Mouse (Mus musculus) embryonic stem cell, embryonic (primary cell): ENCODE measurements at regions not wholly inside any gene's neighbourhood (a gene's known extent, or its start where the extent isn't known, plus 50 kb on each side); places are given as distances from the start of the nearest gene placed in this dataset.

Source experiments
- CTCF ChIA-PET, 4 experiments: fragments of 300-600 bp in 2 of 4; fragments of 350-600 bp in 2 of 4; sonication (Branson Sonifier 250); formaldehyde crosslinking; loops; one replicate each; lab custom pipeline; 2022; ENCODE audit warnings: inconsistent platforms in 2 of 4; lab: Charles Lee
- POLR2A ChIA-PET, 4 experiments: fragments of 300-600 bp in 2 of 4; fragments of 350-600 bp in 2 of 4; sonication (Branson Sonifier 250); formaldehyde crosslinking; loops; one replicate each; lab custom pipeline; 2022; ENCODE audit warnings: antibody characterized with exemption in 4 of 4, inconsistent platforms in 1 of 4; lab: Charles Lee

DNA sequence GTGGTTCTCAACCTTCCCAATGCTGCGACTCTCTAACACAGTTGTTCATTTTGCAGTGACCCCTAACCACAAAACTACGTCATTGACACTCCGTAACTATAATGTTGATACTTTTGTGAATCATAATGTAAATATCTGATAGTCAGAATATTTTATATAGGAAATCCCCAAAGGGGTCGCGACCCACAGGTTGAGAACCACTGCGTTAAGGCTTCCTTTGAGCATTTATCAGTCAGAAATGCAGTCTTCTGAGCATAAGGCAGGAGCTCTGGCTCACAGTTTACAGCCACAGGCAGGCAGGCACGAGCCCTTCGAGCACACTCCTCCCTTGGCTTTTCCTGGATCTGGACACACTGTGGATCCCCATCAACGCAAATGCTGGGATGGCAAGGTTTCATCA is 57.0 kb downstream of the Nxnl2 start:
- ChIA-PET CTCF (no interaction called here), POLR2A (no interaction called here)

DNA sequence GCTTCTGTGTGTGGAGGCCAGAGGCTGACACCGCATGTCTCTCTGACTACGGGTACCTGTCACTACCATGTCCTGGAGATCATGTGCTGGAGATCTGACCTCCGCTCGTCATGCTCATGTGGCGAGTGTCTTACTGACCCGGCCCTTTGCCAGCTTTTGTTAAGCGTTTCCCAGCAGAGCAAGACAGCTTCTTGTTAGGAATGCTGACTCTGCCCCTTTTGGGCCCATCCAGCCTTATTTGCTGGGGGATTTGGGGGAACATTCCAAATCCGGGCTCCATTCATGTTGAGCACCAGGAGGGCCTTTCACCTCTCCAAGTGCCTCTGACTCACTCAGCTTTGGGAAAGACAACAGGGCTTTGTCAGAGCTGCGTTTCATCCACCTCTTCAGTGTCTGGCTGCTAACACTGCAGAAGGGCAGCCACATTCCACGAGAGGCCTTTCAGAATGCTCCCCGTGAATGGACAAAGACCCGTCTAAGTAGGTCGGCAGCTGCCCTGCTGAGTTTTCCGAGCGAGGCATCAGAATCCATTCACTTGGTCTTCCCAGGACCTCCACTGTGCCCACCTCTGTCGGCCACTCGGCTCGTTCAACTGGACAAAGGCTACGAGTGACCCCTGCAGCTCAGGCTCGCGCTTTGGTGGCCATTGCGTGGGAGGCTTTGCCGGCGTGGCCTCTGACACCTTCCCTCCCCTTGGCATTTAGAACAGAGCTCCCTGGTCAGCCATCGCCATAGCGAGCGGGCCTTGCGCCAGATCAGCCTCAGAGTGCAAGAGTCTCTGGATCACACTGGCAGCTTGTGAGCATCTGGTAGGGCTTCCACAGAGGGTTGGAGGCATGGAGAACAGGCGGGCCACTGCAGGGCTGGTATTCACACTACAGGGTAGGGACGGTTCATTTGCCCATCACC is 58.3 kb downstream of the Nxnl2 start:
- CTCF ChIA-PET = interaction anchor here in 1 of 4 experiments (0.7 kb wide), 1 partner anchor 1137 kb away, joined by 3 read pairs; no protein-coding TSS in a partner anchor
- POLR2A ChIA-PET = interaction anchor here in 1 of 4 experiments (0.6 kb wide), 1 partner anchor 377 kb away, joined by 3 read pairs; no protein-coding TSS in a partner anchor

- CTCF ChIA-PET = no interaction called here
- POLR2A ChIA-PET = no interaction called here
Observed at GRCm38 (mm10) chr13:51229862-51230261, 59.0 kb downstream of the Nxnl2 start.

GRCm38 (mm10) chr13:51231586-51231985 is 60.8 kb downstream of the Nxnl2 start:
- ChIA-PET POLR2A (interaction anchor here in 2 of 4 experiments (0.7 kb wide), 2 partner anchors 43 to 179 kb away, joined by 4 to 5 read pairs; no protein-coding TSS in a partner anchor), CTCF (no interaction called here)

- POLR2A ChIA-PET = interaction anchor here in 1 of 4 experiments (0.6 kb wide), 1 partner anchor 191 kb away, joined by 4 read pairs; no protein-coding TSS in a partner anchor
Observed at GRCm38 (mm10) chr13:51247378-51247777, 76.6 kb downstream of the Nxnl2 start.

GRCm38 (mm10) chr13:51253371-51253770 is 82.5 kb downstream of the Nxnl2 start:
- POLR2A ChIA-PET = no interaction called here
- CTCF ChIA-PET = no interaction called here

More at GRCm38 (mm10) chr13:51247378-51247777, 76.6 kb downstream of the Nxnl2 start:
- CTCF ChIA-PET = no interaction called here

- CTCF ChIA-PET = interaction anchor here in 1 of 4 experiments (0.7 kb wide), 1 partner anchor 873 kb away, joined by 3 read pairs; no protein-coding TSS in a partner anchor
- POLR2A ChIA-PET = no interaction called here
Observed at GRCm38 (mm10) chr13:51255688-51256087, 84.9 kb downstream of the Nxnl2 start.

GRCm38 (mm10) chr13:51258752-51259721 is 88.2 kb downstream of the Nxnl2 start:
- ChIA-PET POLR2A (no interaction called here), CTCF (no interaction called here)

DNA sequence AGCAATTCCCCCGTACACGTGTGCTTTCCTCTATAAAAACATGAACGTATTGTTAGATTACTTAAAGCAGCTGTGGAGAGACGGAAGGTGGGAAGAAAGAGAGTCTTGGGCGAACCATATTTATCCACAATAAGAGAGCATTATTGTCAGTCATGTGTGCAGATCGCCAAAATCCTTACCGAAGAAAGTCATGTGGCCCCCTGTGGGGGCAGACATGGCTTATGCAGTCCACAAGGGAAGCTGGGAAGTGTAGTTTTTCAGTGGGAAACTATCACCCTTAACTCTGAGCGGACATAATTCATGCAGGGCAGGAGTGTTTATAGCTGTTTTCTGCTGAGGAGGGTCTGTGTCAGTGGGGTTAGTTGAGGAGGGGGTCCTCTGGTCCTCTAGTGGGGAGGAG is 90.8 kb downstream of the Nxnl2 start:
- ChIA-PET CTCF (no interaction called here), POLR2A (interaction anchor here in 1 of 4 experiments (0.9 kb wide), 2 partner anchors 13 to 50 kb away, joined by 3 to 4 read pairs; no protein-coding TSS in a partner anchor)

DNA sequence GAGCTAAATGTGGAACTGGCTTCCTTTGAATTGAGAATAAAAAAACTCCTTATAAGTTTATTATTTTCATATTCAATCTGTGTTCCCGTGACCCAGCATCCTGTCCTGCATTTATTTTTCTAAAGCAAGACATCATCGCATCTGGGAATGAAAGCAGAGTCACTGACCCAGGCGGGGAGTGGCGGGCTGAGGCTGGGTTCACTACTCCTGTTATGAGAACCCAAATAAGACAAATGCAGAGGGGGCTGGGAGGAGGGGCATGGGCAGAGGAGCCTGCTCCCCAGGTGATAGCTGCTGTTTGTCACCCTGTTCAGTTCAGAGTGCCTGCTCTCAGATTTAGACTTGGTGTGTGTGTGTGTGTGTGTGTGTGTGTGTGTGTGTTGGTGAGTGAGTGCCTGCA is 102.0 kb downstream of the Nxnl2 start:
- ChIA-PET CTCF (interaction anchor here in 1 of 4 experiments (0.7 kb wide), 1 partner anchor 555 kb away, joined by 3 read pairs; no protein-coding TSS in a partner anchor), POLR2A (interaction anchor here in 1 of 4 experiments (0.7 kb wide), 1 partner anchor 1724 kb away, joined by 3 read pairs; no protein-coding TSS in a partner anchor)

GRCm38 (mm10) chr13:51274639-51275038 is 103.8 kb downstream of the Nxnl2 start:
- CTCF ChIA-PET = interaction anchor here in 1 of 4 experiments (1.2 kb wide), 1 partner anchor 17 kb away, joined by 3 read pairs; no protein-coding TSS in a partner anchor
- POLR2A ChIA-PET = interaction anchor here in 2 of 4 experiments (0.7 to 1.5 kb wide), 2 partner anchors 13 to 1669 kb away, joined by 4 to 5 read pairs; no protein-coding TSS in a partner anchor

DNA sequence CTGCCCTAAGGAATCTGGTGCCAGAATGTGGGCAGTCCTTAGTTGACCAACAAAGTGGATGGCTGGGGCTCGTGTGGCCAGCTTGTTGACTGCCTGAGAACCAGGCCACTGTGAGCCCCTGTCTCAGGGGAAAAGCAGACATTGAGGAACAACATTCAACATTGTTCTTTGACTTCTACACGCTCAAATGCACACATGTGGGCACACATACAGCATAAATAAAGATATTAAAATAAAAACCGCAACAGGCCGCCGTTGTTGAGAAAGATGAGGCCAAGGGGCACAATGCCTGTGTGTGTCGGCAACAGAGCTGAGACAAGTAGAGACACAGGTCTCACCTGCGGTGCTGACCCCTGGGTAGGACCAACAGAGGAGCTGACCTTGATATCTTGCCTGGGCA is 105.8 kb downstream of the Nxnl2 start:
- ChIA-PET POLR2A (no interaction called here), CTCF (no interaction called here)

- CTCF ChIA-PET = no interaction called here
- POLR2A ChIA-PET = no interaction called here
Observed at GRCm38 (mm10) chr13:51277515-51277914, 106.7 kb downstream of the Nxnl2 start.

DNA sequence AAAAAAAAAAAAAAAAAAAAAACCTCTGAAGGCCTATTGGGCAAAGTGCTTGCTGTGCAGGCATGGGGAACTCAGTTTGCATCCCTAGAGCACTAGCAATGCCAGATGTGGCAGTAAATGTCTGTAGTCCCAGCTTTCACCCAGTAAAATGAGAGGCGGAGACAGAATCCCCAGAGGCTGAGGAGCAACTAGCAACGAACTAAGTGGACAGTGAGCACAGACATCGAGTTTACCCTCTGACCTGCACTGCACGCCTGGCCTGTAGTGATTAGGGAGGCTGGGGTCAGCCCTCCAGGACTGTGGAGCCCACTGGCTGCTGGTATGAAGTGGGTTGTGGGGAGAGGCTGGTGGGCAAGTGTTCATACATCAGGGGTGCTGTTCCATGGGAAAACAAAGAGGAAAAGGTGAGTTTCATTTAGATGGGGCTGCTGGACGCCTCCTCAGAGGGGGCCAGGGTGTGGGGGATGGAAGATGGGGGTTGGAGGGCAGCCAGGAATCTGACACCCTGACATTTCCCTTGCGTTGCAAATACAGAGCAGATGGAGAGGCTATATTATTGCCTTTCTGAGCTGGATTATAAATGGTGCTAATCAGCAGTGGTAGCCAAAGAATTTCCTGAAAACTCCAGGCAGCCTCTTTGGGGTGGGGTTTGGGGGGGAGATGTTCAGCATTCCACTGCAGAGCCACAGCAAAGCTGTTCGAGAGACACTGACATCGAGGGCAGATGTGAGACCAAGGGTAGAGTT is 109.0 kb downstream of the Nxnl2 start:
- CTCF ChIA-PET = interaction anchor here in 1 of 4 experiments (0.5 kb wide), 1 partner anchor 70 kb away, joined by 3 read pairs; no protein-coding TSS in a partner anchor
- POLR2A ChIA-PET = interaction anchor here in 1 of 4 experiments (0.7 kb wide), 1 partner anchor 61 kb away, joined by 3 read pairs; no protein-coding TSS in a partner anchor

- CTCF ChIA-PET = no interaction called here
- POLR2A ChIA-PET = no interaction called here
Observed at GRCm38 (mm10) chr13:51280388-51280753, 109.5 kb downstream of the Nxnl2 start.

- POLR2A ChIA-PET = no interaction called here
- CTCF ChIA-PET = interaction anchor here in 1 of 4 experiments (0.6 kb wide), 1 partner anchor 79 kb away, joined by 4 read pairs; no protein-coding TSS in a partner anchor
Observed at GRCm38 (mm10) chr13:51284679-51285078, 113.9 kb downstream of the Nxnl2 start.

GRCm38 (mm10) chr13:51289442-51289841 is 118.6 kb downstream of the Nxnl2 start:
- POLR2A ChIA-PET = no interaction called here
- CTCF ChIA-PET = no interaction called here

DNA sequence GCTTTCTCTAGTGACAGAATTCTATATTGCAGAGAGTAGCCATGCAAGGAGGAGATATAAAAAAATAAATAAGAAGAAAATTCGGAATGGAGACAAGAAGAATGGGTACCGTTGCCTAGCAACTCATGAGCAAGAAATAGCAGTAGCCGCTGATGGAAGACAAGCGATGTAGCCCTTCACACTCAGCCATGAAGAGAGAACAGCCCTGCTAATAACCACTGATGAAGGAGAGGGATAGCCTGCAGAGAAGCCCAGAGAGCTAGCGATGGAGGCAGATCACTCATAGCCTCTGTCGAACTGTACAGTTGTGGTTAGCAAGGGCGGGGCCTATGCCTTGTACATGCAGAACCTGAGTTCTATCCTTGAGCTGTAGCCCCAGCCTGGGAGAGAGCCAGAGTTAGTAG is 118.4 kb upstream of the S1pr3 start:
- ChIA-PET POLR2A (no interaction called here), CTCF (no interaction called here)
